Mouse (Mus musculus) Muller cell, postnatal 12 days (primary cell): Measurements from ENCODE around the gene Rpp21.

Experiments used
- DNase-seq: peaks from one replicate; pipeline ENCODE4 v3.0.0-alpha.2; 2015; ENCODE audit errors: inconsistent ontology term

Rpp21 gene

DNA sequence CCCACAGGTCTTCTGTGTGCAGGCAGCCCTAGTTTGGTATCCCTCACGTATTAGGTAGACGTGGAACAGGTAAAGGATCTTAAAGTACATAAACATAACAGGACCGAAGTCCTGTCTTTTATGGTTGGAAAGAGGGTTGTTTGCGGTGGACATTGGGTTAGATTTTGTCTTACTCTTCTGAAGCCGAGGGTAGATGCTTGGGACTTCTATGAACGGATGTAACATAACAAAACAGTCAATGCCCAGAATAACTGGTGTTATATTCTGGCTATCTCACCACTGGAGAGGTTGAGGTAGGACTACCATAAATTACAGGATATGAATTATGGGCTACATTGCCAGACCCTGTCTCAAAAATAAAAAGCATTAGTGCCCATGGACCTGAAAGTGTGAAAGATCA is at the start of gene Rpp21:
Gene Rpp21, minus strand, starts transcription at position 101 of the 400 bp plus-strand sequence.
- DNase-seq = no peak

DNA sequence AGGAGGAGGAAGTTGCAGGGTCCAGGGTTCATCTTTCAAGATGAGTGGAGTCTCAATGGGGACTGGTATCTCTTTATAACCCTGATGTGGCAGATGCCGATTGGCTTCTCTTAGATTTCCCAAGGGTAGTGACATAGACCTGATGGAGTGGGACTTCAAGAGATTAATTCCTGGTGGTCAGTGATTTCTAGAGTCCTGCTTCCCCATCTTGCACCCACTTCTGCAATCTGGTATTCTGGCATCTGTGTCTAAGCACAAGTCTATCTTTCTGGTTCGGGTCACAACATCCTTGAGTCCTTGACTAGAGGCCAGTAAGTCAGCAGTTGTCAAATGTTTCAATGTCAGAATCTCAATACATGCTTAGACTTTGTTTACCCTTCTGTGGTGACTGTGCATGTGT is 28.5 kb upstream of the Rpp21 start, which contains the start of gene H2-M10.2:
Gene H2-M10.2, minus strand, starts transcription at position 101 of the 400 bp plus-strand sequence.
- DNase-seq = no peak

DNA sequence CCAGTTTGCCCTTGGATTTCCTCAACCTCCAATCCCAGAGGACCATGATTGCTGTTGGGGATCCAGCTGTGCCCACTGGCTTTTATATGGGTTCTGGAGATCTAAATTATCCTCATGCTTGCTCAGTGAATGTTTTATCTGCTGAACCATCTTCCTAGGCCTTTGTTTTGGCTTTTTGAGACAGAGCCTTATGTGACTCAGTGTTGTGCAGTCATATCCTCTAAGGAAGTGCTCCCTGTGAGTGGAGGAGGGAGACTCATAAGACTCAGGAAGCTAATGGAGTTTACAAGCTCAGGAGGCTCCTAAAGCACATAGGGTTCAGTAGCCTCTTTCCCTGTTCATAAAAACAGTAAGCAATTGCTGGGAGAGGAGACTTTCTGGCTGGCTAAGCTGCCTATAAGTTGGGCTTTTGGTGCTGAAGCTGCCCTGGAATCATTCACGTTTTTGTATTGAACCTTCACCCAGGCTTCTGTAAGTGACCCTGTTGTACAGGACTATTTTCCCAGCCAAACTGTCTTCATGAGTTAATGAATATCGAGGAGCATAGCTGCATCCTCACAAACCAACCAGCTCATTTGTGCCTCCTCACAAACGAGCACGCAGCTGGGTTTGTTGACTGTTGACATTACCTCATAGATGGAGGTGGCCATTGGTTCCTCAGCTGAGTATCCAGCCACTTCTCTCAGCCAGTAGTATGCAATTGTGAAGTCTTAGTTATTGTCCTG is 23.8 kb upstream of the Rpp21 start:
- no peak for DNase-seq

DNA sequence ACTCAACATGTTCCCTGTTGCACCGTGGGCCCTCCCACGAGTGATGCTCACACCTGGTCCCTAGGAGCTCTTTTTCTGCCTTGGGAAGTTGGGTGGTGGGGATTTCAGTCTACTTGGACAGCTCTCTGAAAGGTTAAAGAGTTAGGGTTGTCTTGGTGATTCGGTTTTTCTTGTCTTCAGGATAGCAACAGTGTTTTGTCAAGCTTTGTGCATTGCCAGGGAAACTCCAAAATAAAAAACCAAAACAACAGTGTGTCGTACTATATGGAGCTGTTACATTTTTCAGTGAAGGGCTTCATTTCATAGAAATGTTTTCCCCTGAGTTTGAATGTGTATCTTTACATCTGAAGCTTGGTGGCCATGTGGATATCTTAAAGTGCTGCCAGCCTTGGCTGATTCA is 16.9 kb upstream of the Rpp21 start:
- DNase-seq = no peak

DNA sequence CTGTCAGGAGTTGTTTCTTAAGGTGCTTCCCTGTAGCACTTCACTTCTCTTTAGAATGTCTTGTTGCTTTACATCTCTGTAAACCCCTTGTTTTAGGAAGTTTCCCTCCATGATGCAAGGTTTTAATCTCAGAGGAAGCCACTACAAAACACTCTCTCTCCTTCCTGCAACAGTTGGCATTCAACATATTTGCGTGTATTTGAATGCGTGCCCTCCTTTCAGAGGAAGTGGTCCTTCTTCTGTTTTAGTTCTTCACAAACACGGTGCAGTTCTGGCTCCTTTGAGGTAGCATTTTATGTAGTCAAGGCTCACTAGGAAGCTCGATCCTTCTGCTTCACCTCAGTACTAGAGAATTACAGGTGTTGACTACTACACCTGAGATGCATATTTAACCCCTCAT is 15.9 kb upstream of the Rpp21 start:
- no peak for DNase-seq

DNA sequence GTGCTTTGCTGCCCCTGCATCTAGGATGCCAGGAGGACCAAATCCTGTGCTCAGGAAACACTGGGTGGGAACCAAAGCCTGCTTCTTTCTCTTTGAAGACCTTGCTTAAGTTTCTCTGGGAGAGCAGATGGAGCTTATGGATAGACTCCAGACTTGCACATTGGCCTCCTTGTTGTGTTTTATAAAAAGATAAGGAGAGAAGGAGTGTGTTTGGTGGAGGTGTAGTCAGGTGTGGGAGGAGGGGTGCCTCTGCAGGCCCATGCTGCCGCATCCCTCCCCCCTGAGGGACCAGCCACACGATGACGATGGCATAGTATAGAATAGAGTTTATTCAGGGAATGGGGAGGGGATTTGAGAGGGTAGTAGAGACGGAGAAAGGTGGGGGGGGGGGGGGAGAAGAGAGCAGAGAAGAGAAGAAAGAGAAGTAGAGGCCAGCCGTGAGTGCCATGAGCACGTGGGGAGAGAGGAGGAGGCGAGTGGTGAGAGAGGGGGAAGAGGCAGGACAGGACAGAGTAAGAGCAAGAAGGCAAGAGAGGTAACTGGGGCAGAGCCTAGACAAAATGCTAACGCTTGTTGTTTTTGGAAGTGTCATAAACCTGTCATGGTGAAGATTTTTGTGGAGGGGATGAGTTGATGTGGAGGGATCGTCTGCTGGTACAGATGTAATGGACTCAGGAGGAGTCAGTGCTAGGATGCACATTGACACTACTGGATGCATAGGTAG is 14.9 kb upstream of the Rpp21 start:
- no peak for DNase-seq

DNA sequence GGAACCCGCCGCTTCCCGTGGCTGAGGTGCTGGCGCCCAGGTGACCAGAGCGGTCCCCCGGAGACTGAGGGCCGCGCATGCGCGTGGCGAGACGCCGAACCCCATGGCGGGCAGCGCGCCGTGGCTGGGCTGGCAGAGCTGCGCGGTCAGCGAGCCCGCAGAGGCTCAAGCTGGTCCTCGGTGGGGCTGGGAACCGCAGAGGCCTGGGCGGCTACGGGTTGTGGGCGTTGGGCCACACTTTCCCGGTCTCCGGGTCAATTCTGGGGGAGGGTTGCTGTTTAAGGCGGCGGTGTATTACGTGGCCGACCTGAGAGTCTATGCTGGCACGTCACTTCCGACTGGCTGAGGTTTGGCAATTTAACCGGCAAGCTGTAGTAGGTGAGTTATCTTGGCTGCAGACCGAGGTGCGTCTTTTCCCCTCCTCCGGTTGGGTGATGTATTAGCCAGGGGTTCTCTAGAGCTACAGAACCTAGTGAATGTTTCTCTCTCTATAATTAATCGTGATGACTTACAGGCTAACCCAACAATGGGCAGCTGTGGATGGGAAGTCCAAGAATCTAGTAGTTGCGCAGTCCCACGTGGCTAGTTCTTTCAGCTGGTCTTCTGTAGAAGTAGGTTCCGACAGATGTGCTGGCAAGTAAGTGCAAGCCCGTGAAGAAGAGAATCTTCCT is 13.9 kb upstream of the Rpp21 start, which contains the start of gene Trim39:
Gene Trim39, minus strand, starts transcription at position 662 of the 671 bp plus-strand sequence.
- DNase-seq = peak; percentile 89

DNA sequence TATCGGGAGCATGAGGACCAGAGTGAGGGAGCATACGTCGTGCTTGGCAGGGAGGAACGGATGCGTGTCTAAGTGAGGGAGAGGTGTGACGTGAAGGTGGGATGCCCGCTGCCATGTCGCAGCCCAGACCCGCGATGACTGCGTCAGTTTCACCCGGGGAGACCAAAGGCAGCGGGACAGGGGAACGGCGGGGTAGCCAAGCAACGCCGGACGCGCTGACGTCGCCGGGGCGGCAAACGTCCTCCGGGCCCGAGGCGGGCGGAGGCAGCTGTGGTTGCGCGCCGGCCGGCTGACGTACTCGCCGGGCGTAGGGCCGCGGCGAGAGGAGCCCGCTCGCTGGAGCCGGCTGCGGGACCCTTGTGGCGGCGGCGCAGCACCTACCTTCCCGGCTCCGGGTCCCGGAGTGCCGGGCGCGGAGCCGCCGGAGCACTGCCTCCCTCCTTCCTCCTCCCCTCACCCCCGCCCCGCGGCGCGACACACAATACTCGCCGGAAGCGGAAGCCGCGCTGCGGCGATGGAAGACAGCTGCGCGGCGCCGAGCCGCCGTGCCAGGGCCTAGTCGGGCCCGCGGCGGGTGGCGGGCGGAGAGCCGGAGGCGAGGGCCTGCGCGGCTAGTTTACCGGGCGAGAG is 13.2 kb upstream of the Rpp21 start:
- DNase-seq = peak; percentile 94

DNA sequence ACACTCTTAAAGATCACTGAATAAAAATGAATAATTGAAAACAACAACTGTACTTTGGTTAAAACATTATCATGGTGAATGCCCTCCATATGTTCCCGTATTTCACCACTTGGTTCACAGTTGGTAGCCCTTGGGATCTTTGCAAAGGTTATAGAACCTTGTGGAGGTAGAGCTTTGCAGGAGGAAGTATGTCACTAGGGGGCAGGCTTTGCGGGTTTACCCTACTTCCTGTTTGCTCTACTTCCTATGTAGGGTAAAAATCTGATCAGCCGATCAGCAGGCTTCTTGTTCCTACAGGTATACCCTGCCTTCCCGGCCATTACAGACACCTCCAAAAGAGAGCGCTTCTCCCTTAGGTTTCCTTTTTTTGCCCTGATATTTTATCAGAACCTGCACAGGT is 8.0 kb upstream of the Rpp21 start:
- DNase-seq = no peak

DNA sequence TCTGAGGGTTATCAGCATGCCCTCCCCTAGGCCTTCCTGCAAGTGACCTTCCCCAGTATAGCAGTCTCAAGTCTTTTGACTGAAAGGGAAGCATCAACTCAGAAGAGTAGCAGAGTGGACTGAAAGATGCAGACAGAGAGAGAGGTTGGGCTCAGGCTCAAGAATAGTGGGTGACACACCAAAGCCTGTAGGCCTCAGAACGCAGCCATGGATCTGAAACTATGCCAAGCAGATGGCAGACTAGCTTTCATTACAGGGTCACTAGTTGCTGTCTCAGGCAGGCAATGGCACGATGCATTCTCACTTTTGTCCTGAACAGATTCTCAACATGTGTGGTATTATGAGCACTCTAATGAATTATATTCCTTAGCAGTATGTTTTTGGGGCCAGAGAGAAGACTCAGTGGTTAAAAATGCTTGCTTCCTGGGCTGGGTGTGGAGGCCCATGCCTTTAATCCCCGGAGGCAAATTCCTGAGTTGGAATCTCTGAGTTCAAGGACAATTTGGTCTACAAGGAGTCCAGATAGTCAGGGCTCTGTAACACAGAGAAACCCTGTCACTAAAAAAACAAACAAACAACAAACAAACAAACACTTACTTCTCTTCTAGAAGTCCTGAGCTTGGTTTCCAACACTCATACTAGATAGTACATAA is 6.5 kb upstream of the Rpp21 start:
- peak; percentile 11 for DNase-seq

DNA sequence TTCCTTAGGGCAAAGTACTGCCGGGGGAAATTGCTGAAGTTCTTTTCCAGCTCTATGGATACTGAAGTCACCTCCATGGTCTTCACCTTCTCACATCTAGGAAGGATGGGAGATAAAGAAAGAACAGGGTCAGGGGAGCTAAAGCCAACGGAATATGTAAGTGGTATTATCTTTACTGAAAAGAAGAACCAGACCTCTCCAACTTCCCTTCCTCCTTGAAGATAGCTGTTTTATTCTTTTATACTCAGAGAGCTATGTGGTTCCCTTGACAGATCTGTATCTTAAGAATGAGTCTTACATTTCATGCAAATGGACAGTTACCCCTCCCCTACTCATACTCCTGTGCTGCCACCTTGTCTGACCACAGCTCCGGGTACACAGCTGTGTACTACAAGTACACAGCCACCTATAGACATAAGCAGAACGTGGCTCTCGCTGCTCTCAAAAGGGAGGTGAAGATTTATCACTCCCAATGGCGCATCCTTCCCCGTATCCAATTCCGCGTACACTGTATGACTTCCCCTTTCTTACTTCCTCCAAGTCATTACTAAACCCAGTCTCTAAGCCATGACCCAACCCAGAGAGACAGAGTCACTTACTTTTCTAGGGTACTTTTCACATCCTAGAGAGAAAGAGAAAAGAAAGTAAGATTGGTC is 3.8 kb upstream of the Rpp21 start:
- DNase-seq = no peak

DNA sequence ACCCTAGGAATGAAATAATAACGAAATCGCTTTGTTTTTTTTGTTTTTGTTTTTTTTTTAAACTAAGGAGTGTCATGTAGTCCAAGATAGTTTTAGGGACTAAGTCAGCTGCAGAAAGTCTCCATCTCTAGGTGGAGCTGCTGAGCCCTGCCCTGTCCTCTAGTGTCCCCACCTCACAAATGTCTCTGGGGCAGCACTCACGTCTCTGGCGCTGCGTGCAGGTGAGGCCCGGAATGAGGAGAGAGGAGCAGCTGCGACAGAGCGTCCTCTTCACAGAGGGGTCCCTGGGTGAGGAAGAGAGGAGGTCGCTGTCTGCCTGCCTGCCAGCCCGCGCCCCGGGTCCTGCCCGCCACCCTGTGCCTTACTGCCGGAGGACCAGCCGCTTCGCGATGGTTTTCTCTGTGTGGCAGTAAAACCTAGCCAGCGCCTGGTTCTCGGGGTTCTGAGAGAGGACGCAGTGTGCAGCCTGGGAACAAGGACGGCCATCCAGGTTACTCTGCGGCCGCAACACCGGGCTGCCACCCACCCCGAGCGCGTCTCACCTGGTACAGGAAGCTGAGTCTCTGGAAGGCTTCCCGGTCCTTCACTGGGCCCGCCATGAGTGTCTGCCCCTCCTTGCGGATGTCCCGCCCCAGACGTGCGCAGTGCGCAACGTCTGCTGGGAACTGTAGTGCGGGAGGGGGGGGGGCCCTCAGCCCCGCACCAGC is 475 bp downstream of the Rpp21 start:
- peak; percentile 76 for DNase-seq

DNA sequence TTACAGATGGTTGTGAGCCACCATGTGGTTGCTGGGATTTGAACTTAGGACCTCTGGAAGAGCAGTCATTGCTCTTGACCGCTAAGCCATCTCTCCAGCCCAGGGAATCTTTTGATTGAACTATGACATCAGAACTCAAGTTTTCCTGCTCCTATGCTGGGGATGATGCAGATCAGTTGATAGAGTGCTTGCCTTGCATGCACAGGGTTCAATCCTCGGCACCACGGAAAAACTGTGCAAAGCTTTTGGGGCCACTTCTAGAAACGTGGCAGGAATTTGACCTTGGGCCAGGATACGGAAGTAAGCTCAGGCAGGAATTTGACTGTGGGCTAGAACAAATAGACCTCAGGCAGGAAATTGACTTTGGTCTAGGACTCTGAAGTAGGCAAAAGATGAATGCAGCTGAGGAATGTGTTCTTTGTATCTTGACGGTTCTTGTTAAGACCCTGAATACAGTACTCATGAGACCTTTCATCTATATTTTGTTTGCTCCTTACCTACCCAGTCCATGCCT is 4.7 kb downstream of the Rpp21 start:
- no peak for DNase-seq

DNA sequence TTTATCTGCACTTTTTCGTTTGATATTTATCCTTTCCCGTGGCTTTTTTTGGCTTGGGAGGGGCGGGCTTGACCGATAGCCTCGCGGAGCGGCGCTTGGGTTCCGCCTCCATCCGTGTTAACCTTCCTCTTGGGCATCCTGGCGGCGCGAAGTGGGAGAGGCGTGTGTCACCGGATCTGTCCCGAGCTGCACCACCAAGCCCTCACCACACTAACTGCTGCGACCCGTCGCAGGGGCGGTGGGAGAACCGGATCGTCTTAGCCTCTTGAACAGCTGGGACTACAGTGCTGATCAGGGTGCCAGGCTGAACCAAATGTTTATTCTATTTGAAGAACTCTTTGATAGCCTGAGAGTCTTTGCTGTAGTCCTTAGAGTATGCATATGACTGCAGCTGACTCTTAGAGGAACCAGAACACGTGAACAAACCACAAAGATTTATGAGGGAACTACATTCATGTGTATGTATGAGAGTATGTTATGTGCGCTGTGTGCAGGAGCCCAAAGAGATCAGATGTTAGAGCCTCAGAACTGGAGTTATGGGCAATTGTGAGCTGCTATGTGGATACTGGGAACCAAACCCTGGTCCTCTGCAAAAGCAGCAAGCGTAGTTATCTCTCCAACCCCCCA is 5.5 kb downstream of the Rpp21 start:
- peak; percentile 15 for DNase-seq

DNA sequence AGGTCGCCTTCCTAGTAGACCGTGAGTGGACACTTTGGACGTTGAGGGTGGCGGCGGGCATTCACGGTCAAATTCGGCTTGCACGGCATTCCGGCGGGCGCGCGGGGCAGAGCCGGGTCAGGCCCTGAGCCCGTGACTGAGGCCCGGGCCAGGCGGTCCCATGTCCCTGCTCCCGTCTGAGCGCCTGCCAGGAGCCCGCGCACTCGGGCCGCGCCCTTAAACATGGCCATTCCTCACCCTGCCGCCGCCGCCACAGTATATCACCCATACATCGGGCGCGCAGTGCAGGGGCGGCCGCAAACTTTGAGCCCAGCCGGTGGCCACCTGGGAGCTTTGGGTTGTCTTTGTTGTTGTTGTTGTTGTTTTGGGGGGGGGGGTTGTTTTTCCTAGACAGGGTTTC is 9.0 kb downstream of the Rpp21 start:
- DNase-seq = no peak

DNA sequence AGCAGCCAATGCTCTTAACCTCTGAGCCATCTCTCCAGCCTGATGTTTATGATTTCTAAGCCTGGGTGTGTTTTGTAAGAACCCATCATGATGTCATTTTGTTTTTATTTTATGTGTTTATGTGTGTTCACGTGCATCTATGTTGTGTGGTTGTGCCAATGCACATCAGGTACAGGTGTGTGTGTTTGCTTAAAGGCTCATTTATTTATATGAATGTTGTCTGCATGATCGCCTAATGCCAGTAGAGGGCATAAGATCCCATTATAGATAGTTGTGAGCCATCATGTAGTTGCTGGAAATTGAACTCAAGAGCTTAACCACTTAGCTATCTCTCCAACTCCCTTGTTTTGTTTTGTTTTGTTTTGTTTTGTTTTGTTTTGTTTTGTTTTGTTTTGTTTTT is 12.1 kb downstream of the Rpp21 start:
- DNase-seq = no peak

DNA sequence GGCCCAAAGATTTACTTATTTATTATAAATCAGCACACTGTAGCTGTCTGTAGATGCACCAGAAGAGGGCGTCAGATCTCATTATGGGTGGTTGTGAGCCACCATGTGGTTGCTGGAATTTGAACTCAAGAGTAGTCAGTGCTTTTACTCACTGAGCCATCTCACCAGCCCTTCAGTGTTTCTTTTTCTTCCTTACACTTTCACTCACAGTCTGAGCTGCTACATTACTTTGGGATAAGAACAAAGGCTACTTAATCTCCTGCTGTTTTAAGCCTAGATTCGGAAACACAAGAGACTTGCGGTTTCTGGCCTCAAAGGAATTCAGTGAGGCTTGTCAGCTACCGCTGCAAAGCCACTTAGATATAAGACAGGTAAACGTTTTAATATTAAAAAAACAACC is 13.8 kb downstream of the Rpp21 start:
- no peak for DNase-seq

DNA sequence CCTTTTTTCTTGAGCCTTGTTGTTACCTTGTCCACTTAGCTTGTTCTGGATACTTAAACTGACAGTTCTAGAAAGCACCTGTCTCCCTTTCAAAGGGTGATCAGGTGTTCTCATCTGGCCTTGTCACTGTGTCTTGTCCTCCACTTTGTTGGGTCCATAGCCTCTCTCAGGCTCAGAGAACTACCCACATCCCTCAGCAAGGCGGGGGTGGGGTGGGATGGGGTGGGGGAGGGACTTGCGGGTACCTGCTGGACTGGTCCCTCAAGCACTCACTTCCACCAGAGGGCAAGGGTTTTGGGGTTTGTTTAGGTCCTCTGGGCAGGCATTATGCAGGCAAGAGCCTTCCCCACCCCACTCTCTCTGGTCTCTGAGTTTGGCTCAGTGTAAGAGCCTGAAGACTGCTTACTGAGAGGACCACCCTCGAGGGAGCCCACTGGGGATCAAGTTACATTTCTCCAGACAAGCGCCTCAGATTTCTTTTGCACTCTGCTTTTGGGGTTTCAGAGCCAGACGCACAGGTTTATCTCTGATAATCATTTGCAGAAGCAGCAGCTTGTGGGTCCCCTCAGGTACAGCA is 17.1 kb downstream of the Rpp21 start:
- no peak for DNase-seq

DNA sequence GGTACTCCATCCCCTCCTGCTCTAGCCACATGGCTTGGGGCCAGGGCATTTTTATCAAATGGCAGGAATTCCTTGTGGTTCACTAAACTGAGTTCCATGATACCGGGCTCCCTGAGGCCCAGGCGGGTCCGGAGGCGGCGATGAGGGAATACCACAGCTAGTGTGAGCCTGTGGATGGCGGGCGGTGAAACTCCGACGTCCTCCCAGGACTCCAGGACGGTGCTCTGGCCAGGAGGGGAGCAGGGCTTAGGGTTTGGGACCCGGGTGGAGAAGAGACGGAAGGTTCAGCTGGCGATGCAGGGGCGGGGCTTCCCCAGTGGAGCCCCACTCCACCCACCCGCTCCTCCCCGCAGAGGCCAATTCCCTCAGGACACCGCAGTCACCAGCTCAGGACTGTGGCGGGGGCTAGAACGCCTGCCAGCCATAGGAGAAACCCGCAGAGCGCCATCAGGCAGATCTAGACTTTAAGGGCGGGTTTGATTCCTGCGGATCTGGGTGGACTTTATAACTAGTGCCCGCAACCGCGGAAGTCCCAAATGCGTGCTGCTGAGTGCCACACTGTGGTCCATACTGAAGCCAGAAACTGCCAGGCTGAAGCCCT is 20.4 kb downstream of the Rpp21 start:
- peak; percentile 92 for DNase-seq
